Mouse (Mus musculus): ENCODE measurements around the gene Cercam. TPM values are rescaled to one million over a fixed set of nuclear protein-coding genes. Genes with fewer than 3 reads are reported as not detected.
"Not testable (repeated sequence)": the region's sequence is repeated elsewhere in the genome, so short reads cannot be mapped to it uniquely, and the experiment has no call there.

Cercam gene
- polyA plus RNA-seq, 1 experiment: 38.2 TPM

DNA sequence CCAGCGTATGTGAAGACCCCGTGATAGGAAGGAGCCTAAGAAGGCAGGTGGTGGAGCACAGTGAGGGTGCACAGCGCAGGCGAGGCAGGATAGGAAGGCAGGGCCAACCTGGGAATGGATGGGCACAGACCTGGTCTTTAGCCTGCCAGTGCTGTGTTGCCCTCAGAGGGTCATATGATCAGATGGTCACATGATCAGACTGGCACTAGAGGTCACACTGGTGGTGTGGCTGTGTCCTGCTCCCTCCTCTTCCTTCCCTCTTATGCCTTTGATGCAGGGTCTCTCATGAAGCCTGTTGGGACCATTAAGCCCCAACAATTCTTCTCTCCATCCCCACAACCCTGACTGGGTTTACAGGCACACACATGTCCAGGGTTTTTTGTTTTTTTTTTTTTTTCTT, 4.8 kb downstream of the Cercam start:
- peak overlapping the region; percentile 94 for H3K27ac ChIP-seq (ENCODE audit: insufficient read depth, low read length)
- H3K27me3 ChIP-seq (ENCODE audit: control insufficient read depth, insufficient read depth, low read length): no peaks in the 10 kb centered on the region
- no peak for DNase-seq
- peaks cover 40% of the 10 kb centered on the region for H3K4me1 ChIP-seq (ENCODE audit: control insufficient read depth, insufficient read depth, low read length)
- H3K4me3 ChIP-seq (replicated peaks; ENCODE audit: insufficient read depth, low read depth, low read length): no peak overlapping the region
- WGBS: 53% methylated on average over 4 of the region's 4 CpGs
- TF ChIP-seq CTCF (IDR thresholded peaks at IDR 0.05; ENCODE audit: borderline replicate concordance, insufficient read depth, low read depth, low read length): no peak
- TF ChIP-seq POLR2A (IDR thresholded peaks at IDR 0.05; ENCODE audit: borderline replicate concordance, insufficient read depth, low read length): no peak

- Histone ChIP-seq H3K27ac (ENCODE audit: insufficient read depth, low read length) (no peak overlapping the region), H3K27me3 (ENCODE audit: control insufficient read depth, insufficient read depth, low read length) (no peaks in the 10 kb centered on the region), H3K4me1 (ENCODE audit: control insufficient read depth, insufficient read depth, low read length) (peaks cover 22% of the 10 kb centered on the region), H3K4me3 (replicated peaks; ENCODE audit: insufficient read depth, low read depth, low read length) (no peak overlapping the region)
- WGBS: 60% methylated on average over 4 of the region's 4 CpGs
- no peak for DNase-seq
- no peak for TF ChIP-seq POLR2A (IDR thresholded peaks at IDR 0.05; ENCODE audit: borderline replicate concordance, insufficient read depth, low read length)
- TF ChIP-seq CTCF (IDR thresholded peaks at IDR 0.05; ENCODE audit: borderline replicate concordance, insufficient read depth, low read depth, low read length): no peak
Observed at GRCm38 (mm10) chr2:29878061-29878460, 9.1 kb downstream of the Cercam start.

GRCm38 (mm10) chr2:29879191-29879590, 10.2 kb downstream of the Cercam start:
- Histone ChIP-seq H3K27me3 (ENCODE audit: control insufficient read depth, insufficient read depth, low read length) (no peaks in the 10 kb centered on the region), H3K4me1 (ENCODE audit: control insufficient read depth, insufficient read depth, low read length) (peaks cover 13% of the 10 kb centered on the region), H3K27ac (ENCODE audit: insufficient read depth, low read length) (no peak overlapping the region), H3K4me3 (replicated peaks; ENCODE audit: insufficient read depth, low read depth, low read length) (no peak overlapping the region)
- 87% methylated on average over 8 of the region's 8 CpGs for WGBS
- DNase-seq: no peak
- TF ChIP-seq POLR2A (IDR thresholded peaks at IDR 0.05; ENCODE audit: borderline replicate concordance, insufficient read depth, low read length): no peak
- TF ChIP-seq CTCF (IDR thresholded peaks at IDR 0.05; ENCODE audit: borderline replicate concordance, insufficient read depth, low read depth, low read length): no peak

DNA sequence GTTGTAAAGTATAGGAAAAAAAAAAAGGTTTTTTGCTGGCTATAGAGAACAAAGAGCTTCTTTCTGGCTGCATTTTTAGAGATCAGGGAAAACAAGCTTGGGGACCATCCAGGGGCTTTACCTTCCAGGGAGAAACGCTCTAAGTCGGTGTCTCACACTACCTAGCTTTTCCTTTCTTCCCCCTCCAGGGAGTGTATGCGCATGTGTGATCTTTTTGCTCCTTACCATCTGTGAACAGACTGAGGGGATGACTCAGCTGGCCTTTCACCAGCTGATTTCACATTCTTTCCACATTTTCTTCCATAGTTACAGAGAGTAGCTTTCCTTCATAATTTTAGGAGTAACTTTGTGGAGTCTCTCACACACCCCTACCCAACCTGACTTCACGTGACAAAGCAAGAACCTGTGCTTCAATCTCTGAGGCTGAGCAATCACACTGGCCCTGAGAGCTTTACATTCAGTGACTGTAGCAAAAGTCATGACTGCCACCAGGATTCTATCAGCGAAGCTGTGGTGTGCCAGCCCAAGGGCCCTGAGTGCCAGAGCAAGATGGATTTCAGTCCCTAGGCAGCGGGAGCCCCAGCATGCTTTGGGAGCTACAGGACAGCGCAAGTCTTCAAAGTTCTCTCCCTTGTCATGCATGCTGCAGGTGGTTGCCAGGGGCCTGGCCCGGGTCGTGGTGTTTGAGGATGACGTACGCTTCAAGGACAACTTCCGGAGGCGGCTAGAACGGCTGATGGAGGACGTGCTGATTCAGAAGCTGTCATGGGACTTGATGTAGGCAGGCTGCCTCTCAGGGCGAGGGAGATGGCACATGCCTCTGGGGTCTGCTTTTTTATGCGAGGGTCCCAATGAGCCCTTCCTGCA, 11.2 kb downstream of the Cercam start:
- 62% methylated on average over 17 of the region's 17 CpGs for WGBS
- DNase-seq: peak in 1 of 2 experiments; percentile 72

DNA sequence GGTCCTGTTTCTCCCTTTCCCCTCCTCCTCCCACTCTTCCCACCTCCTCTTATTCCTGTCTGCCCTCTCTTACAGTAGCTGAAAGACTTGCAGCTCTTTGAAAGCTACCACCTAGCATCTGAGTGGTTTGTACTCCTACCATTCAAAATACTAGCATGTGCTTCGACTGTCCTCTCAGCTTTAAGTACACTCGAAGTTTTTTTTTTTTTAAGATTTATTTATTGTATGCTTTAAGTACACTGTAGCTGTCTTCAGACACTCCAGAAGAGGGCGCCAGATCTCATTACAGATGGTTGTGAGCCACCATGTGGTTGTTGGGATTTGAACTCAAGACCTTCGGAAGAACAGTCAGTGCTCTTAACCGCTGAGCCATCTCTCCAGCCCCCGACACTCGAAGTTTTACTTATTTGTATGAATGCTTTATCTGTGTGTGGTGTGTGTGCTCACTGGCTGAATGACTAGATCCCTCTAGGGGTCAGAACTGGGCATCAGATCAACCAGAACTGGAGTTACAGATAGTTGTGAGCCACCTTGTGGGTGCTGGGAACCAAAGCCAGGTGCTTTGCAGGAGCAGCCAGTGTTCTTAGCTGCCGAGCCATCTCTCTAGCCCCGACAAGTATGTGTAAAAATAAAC, 17.8 kb downstream of the Cercam start:
- DNase-seq; H3K4me3 ChIP-seq (replicated peaks; ENCODE audit: insufficient read depth, low read depth, low read length); H3K27ac ChIP-seq (ENCODE audit: insufficient read depth, low read length); H3K4me1 ChIP-seq (ENCODE audit: control insufficient read depth, insufficient read depth, low read length); H3K27me3 ChIP-seq (ENCODE audit: control insufficient read depth, insufficient read depth, low read length): not testable (repeated sequence)
- WGBS: 81% methylated on average over 9 of the region's 9 CpGs

More for the DNA sequence above, 11.2 kb downstream of the Cercam start:
- H3K27me3 ChIP-seq (ENCODE audit: control insufficient read depth, insufficient read depth, low read length): no peaks in the 10 kb centered on the region
- peaks cover 12% of the 10 kb centered on the region for H3K4me1 ChIP-seq (ENCODE audit: control insufficient read depth, insufficient read depth, low read length)
- no peak for TF ChIP-seq POLR2A (IDR thresholded peaks at IDR 0.05; ENCODE audit: borderline replicate concordance, insufficient read depth, low read length)
- TF ChIP-seq CTCF (IDR thresholded peaks at IDR 0.05; ENCODE audit: borderline replicate concordance, insufficient read depth, low read depth, low read length): no peak
- no peak overlapping the region for H3K4me3 ChIP-seq (replicated peaks; ENCODE audit: insufficient read depth, low read depth, low read length)
- no peak overlapping the region for H3K27ac ChIP-seq (ENCODE audit: insufficient read depth, low read length)

DNA sequence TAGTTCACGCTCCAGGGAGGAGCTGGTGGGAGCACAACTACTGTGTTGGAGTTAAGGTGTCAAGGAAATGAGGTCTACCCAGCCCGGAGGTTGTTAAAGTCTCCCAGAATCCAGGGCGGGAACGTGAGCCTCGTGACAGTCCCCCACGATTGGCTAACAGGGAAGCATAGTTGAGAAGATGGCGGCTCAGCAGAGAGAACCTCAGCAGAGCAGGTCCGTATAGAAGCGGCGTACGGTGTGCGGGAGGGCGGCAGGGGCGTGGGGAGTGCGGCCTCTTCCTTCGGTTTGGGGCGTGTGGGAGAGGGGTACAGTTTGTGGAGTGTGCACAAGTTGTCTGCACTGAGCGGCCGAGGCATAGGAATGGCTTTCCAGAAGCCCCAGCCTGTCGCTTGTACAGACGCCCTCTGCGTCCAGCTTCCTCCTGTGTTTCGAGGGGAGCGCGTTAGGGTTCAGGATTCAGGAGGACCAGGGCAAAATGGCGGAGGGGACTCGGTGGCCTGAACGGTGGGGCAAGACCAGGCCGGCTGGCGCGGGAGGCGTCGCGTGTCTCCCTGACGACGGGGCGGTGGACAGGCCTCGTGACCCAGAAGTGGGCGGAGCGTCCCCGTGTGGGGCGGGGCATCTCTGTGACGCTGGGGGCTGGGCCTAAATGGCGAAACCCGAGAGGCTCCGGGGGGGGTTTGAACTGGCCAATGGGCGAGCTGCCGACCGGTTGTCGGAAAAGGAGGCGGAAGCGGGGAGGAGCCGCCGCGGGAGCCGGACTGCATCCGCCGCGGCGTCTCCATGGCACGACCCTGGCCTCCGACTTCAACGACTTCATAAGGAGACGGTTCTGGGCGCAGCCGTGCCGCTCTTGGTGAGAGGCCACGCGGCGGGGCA, 20.3 kb downstream of the Cercam start, which contains the start of gene Odf2:
Gene Odf2 (plus strand): TSS at position 156 of the 879 bp plus-strand sequence.
- TF ChIP-seq CTCF (IDR thresholded peaks at IDR 0.05; ENCODE audit: borderline replicate concordance, insufficient read depth, low read depth, low read length) (no peak), POLR2A (IDR thresholded peaks at IDR 0.05; ENCODE audit: borderline replicate concordance, insufficient read depth, low read length) (peak; percentile 70; the same call in 1 of the 2 replicates)
- Histone ChIP-seq H3K27ac (ENCODE audit: insufficient read depth, low read length) (peak within 1 kb of the TSS; percentile 73), H3K27me3 (ENCODE audit: control insufficient read depth, insufficient read depth, low read length) (no peaks in the 10 kb centered on the region), H3K4me1 (ENCODE audit: control insufficient read depth, insufficient read depth, low read length) (peaks cover 17% of the 10 kb centered on the region), H3K4me3 (replicated peaks; ENCODE audit: insufficient read depth, low read depth, low read length) (peak within 1 kb of the TSS; percentile 71)
- WGBS: 2% methylated on average over 69 of the region's 70 CpGs
- DNase-seq: peak; percentile 99 to 100

- Histone ChIP-seq H3K27ac (ENCODE audit: insufficient read depth, low read length) (peak overlapping the region; percentile 73), H3K4me1 (ENCODE audit: control insufficient read depth, insufficient read depth, low read length) (peaks cover 17% of the 10 kb centered on the region), H3K4me3 (replicated peaks; ENCODE audit: insufficient read depth, low read depth, low read length) (peak overlapping the region; percentile 71), H3K27me3 (ENCODE audit: control insufficient read depth, insufficient read depth, low read length) (no peaks in the 10 kb centered on the region)
- peak; percentile 94 for DNase-seq
- under 1% methylated on average over 52 of the region's 61 CpGs for WGBS
- TF ChIP-seq CTCF (IDR thresholded peaks at IDR 0.05; ENCODE audit: borderline replicate concordance, insufficient read depth, low read depth, low read length): peak; percentile 43; the same call in 1 of the 2 replicates
- TF ChIP-seq POLR2A (IDR thresholded peaks at IDR 0.05; ENCODE audit: borderline replicate concordance, insufficient read depth, low read length): peak; percentile 31; the same call in 1 of the 2 replicates
Observed at GRCm38 (mm10) chr2:29889991-29890833, 21.2 kb downstream of the Cercam start.

All from cerebellum, adult 2 months (tissue).